Mouse (Mus musculus): Measurements from ENCODE around the gene Mlip.

DNA sequence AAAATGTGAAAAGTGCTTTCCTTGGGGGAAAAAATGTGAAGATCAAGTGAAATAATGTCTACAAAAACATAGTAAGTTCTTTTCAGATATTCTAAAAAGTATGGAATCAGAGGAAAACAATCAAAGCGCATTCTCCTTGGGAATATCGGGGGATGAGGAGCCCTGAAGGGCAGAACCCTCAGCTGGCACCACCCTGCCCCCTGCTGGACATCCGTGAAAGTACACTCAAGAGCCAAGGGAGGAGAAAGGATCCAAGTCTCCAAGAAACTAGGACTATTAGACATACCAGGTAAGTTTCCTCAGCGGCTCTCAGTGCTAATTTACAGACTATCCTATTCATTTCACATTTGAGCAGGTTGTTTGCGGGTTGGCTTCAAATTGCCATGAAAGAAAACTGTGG is 28.8 kb upstream of the Mlip start:
- TF ChIP-seq POLR2A (IDR thresholded peaks at IDR 0.05; ENCODE audit: insufficient read depth, low read depth, low read length) (no peak), CTCF (IDR thresholded peaks at IDR 0.05; ENCODE audit: insufficient read depth, low read depth, low read length) (peak; percentile 74)

All from olfactory bulb, adult 2 months (tissue).